Mouse (Mus musculus): ENCODE results near the gene Scn4a.
A peak's percentile ranks its signal among the peaks of the same experiment; 100 is the strongest.

The Scn4a gene

GRCm38 (mm10) chr11:106271131-106271793, 81.8 kb downstream of the Scn4a start:
- DNase-seq: peak; percentile 80

- peak; percentile 74 for DNase-seq
Observed at GRCm38 (mm10) chr11:106269060-106269431, 84.0 kb downstream of the Scn4a start.
